Mouse (Mus musculus) midbrain, embryonic 11.5 days (tissue): Measurements from ENCODE around the gene Nceh1. TPM values are rescaled to one million over a fixed set of nuclear protein-coding genes. Genes with fewer than 3 reads are reported as not detected.

Source experiments
- ATAC-seq: fragments of 200-750 bp; cut with Nextera tagmentation; 2 replicates; pipeline ENCODE4 v1.8.0; 2017; ENCODE audit warnings: moderate TSS enrichment, moderate library complexity; ENCODE audit not compliant: low FRiP score
- DNase-seq: peaks from one replicate; pipeline ENCODE4 v3.0.0; 2015; ENCODE audit warnings: low spot score; ENCODE audit errors: missing footprints
- H3K27ac ChIP-seq: fragments of 300-500 bp; sonication (generic); 2 replicates; pipeline ENCODE4 v1.5.1; 2014; ENCODE audit warnings: low read depth, low read length
- H3K27me3 ChIP-seq: fragments of 300-500 bp; sonication (generic); 2 replicates; pipeline ENCODE4 v1.6.1; 2014; ENCODE audit warnings: mild to moderate bottlenecking, low read length, moderate library complexity, mixed read lengths; ENCODE audit not compliant: control insufficient read depth, insufficient read depth
- H3K36me3 ChIP-seq: fragments of 300-500 bp; sonication (generic); 2 replicates; pipeline ENCODE4 v1.6.1; 2014; ENCODE audit warnings: mild to moderate bottlenecking, low read length, moderate library complexity, mixed read lengths; ENCODE audit not compliant: control insufficient read depth, insufficient read depth
- H3K4me1 ChIP-seq: fragments of 300-500 bp; sonication (generic); 2 replicates; pipeline ENCODE4 v1.6.1; 2014; ENCODE audit warnings: low read length; ENCODE audit not compliant: control insufficient read depth, insufficient read depth
- H3K4me2 ChIP-seq: fragments of 300-500 bp; sonication (generic); 2 replicates; pipeline ENCODE4 v1.6.1; 2014; ENCODE audit warnings: mild to moderate bottlenecking, moderate library complexity
- H3K4me3 ChIP-seq: fragments of 300-500 bp; sonication (generic); 2 replicates; pipeline ENCODE4 v1.5.1; 2014; ENCODE audit warnings: low read depth, low read length
- H3K9ac ChIP-seq: fragments of 300-500 bp; sonication (generic); 2 replicates; pipeline ENCODE4 v1.6.1; 2014; ENCODE audit warnings: low read length
- H3K9me3 ChIP-seq: fragments of 300-500 bp; sonication (generic); 2 replicates; pipeline ENCODE4 v1.6.1; 2016; ENCODE audit warnings: low read length; ENCODE audit not compliant: control insufficient read depth
- WGBS: fragments of 180-500 bp; shearing (Covaris S2); extraction: QIAGEN DNeasy Blood & Tissue Kit; methylation state at CpG from one replicate; pipeline ENCODE4 v1.1.7; 2014; 5-methylcytosine and 5-hydroxymethylcytosine counted together
- polyA plus RNA-seq: library from polyadenylated mRNA; unstranded; fragments of >200 nt; fragmentation: Nextera tagmentation; extraction: Ambion mirVana; gene quantifications from 2 replicates; pipeline ENCODE4 v1.2.1, GENCODE M21; 2014

Nceh1 gene
- polyA plus RNA-seq, 1 experiment from 2014 or later = 4.1 TPM

DNA sequence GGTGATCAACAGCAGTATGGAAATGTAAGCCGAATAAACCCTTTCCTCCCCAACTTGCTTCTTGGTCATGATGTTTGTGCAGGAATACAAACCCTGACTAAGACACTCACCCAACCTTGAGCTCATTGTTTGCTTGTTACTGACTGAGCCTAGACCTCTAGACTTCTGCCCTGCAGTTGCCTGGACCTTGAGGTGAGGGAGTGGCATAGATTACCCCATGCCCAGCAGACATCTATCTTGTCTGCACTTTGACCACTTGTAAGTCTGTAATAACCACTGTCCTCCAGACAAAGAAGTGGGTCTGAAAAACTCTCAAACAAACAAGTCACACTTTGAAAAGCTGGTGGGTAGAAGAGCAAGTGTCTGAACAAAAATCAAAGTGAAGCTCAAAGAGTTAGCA, 136.9 kb downstream of the Nceh1 start:
- WGBS = no CpG with 5 or more reads among the region's 1 CpGs
- Histone ChIP-seq H3K27ac (no peak overlapping the region), H3K4me2 (no peak overlapping the region), H3K9ac (no peak overlapping the region), H3K4me1 (no peaks in the 10 kb centered on the region), H3K9me3 (no peaks in the 10 kb centered on the region), H3K27me3 (no peaks in the 10 kb centered on the region), H3K4me3 (no peak overlapping the region), H3K36me3 (no peaks in the 10 kb centered on the region)
- DNase-seq (no peak), ATAC-seq (no peak)

DNA sequence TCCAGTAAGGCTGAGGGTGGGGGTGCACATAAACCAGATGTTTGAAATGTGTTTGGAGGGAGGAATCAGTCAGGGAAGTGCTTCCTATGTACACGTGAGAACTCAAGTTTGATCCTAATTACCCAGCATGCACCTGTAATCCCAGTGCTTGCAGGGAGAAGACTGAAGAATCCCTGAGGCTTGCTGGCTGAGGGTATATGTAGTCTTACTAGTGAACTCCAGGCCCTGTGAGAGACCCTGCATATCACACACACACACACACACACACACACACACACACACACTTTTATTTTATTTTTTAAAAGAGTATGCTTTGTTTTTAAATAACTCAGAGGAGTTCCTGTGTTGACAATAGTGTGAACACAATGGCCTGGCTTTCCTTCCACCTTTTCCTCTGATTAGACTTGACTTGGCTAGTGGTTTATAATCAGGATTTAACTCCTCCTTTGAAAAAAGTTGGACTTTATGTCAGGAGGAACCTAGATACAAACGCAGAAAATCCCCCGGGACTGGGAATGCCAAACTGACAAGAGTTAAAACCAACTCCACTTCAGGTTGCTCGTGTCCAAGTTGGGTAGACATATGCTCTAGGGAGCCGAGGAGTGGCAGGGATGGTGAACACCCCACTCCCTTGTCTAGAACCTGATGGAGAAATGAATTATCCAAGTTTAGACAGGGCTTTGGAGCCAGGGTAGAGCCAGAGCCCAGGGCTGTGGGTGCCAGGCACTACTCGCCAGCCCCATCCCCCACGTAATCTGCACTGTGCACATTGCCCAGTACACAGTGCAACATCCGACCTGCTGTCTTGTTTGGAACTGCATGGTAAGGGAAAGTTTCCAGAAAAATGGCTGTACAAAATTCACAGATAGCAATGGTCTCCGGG, 138.1 kb downstream of the Nceh1 start:
- 83% methylated on average over 9 of the region's 9 CpGs for WGBS
- Histone ChIP-seq H3K9ac (no peak overlapping the region), H3K36me3 (no peaks in the 10 kb centered on the region), H3K27me3 (no peaks in the 10 kb centered on the region), H3K9me3 (no peaks in the 10 kb centered on the region), H3K4me3 (no peak overlapping the region), H3K4me2 (no peak overlapping the region), H3K27ac (no peak overlapping the region), H3K4me1 (no peaks in the 10 kb centered on the region)
- no peak for ATAC-seq
- DNase-seq = no peak

DNA sequence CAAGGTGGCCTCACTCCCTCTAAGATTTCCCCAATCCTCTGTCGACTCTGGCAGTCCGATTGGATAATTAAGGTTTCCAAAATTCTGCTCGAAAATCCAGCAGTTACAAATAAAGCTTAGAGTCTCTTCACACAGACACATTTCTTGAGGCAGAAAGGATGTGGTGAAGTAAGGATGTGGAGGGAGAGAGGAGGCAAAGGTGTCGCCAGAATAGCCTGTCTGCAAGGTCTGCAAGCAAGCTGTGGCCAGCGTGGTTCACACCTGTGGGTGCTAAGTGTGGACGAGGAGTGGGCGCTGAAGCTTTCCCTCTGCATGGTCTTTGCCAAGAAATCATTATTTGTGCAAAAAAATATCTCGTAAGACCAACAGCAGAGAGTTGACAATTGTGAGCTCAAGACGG, 139.8 kb downstream of the Nceh1 start:
- Histone ChIP-seq H3K27me3 (no peaks in the 10 kb centered on the region), H3K27ac (no peak overlapping the region), H3K4me3 (no peak overlapping the region), H3K4me2 (no peak overlapping the region), H3K4me1 (no peaks in the 10 kb centered on the region), H3K9me3 (no peaks in the 10 kb centered on the region), H3K36me3 (no peaks in the 10 kb centered on the region), H3K9ac (no peak overlapping the region)
- ATAC-seq (no peak), DNase-seq (no peak)
- 90% methylated on average over 9 of the region's 9 CpGs for WGBS

DNA sequence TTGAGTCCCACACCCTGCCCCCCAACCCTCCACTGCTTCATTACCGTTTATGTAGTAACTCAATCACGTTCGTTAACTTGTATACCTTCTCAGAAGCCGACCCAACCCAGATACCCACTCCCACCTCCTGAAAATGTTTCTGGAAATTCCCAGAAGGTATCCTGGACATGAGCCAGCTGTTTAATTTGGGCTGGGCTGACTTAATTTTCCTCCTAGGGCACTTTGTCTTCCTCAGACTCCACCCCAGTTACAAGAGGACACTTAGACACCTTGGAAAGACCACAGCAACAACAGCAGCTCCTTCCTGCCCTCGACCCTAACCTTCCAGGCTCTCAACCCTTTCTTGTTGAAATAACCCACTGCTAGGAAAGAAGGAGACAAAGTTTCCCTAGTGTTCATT, 140.8 kb downstream of the Nceh1 start:
- no peaks in the 10 kb centered on the region for H3K36me3 ChIP-seq
- H3K27me3 ChIP-seq = no peaks in the 10 kb centered on the region
- WGBS = 83% methylated on average over 5 of the region's 5 CpGs
- ATAC-seq = no peak
- H3K4me1 ChIP-seq = no peaks in the 10 kb centered on the region
- no peak overlapping the region for H3K9ac ChIP-seq
- no peak overlapping the region for H3K27ac ChIP-seq
- no peak overlapping the region for H3K4me2 ChIP-seq
- H3K4me3 ChIP-seq = no peak overlapping the region
- no peaks in the 10 kb centered on the region for H3K9me3 ChIP-seq
- DNase-seq = no peak

DNA sequence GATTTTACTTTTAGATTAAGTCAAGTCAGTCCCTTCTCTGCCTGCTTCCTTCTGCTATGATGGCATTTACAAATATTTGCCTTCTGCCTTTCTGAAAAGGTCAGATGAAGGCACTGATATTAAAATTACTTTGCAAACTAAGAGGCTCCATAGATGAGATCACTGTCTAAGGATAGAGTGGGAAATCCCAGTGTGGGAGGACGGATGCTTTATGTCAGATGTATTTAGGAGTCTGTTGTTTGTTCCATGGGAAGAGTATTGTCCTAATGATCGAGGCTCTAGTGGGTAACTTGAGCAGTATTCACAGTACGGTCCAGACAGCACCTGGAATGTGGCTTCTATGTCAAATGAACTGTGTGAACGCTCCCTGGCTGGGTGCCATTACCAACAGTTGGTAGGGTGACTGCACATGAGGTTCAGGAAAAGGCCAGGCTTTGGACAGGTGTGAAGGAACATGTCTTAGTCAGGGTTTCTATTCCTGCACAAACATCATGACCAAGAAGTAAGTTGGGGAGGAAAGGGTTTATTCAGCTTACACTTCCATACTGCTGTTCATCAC, 143.9 kb downstream of the Nceh1 start:
- 87% methylated on average over 4 of the region's 4 CpGs for WGBS
- Histone ChIP-seq H3K27me3 (no peaks in the 10 kb centered on the region), H3K9ac (no peak overlapping the region), H3K9me3 (no peaks in the 10 kb centered on the region), H3K4me3 (no peak overlapping the region), H3K27ac (no peak overlapping the region), H3K4me2 (no peak overlapping the region), H3K36me3 (no peaks in the 10 kb centered on the region), H3K4me1 (no peaks in the 10 kb centered on the region)
- ATAC-seq (no peak), DNase-seq (no peak)

DNA sequence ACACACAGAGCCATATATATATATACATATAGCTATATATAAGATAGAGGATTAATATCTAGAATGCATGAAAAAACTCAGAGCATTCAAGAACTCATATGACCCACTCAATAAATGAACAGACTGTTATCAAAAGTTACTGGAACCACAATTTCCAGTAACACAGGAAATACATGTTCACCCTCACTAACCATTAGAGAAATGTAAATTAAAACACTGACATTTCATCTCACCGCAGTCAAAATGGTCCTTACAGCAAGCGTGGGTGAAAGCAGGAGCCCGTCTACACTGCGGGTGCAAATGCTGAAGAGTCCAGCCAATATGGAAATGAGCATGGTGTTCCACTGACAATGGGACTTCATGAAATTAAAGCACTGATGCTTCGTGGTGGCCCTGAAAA, 147.9 kb downstream of the Nceh1 start:
- no peak for DNase-seq
- H3K27me3 ChIP-seq = no peaks in the 10 kb centered on the region
- no peaks in the 10 kb centered on the region for H3K36me3 ChIP-seq
- H3K27ac ChIP-seq = no peak overlapping the region
- H3K4me2 ChIP-seq = no peak overlapping the region
- no peaks in the 10 kb centered on the region for H3K9me3 ChIP-seq
- H3K9ac ChIP-seq = no peak overlapping the region
- no peak for ATAC-seq
- H3K4me3 ChIP-seq = no peak overlapping the region
- 93% methylated on average over 5 of the region's 5 CpGs for WGBS
- H3K4me1 ChIP-seq = no peaks in the 10 kb centered on the region

Other genes with a start within 250 kb of the Nceh1 start
- 113 and 121 TPM in 2 replicates for gene Ect2, start 29.1 kb upstream of the Nceh1 start, polyA plus RNA-seq
- gene Tnfsf10, start 134.1 kb downstream of the Nceh1 start, polyA plus RNA-seq = not detected in 2 replicates
- 0.34 and 0.63 TPM in 2 replicates for gene Ghsr, start 188.4 kb downstream of the Nceh1 start, polyA plus RNA-seq